Mouse (Mus musculus): ENCODE data around the gene Pde6c.

- no peak for TF ChIP-seq POLR2A (IDR thresholded peaks at IDR 0.05; ENCODE audit: borderline replicate concordance, low read depth, low read length)
- TF ChIP-seq CTCF (IDR thresholded peaks at IDR 0.05; ENCODE audit: low read depth, low read length): no peak
These were observed 41.0 kb upstream of the Pde6c start for GRCm38 (mm10) chr19:38091512-38091985.
